Mouse (Mus musculus): ENCODE measurements around the gene Scai. TPM values are rescaled to one million over a fixed set of nuclear protein-coding genes. Genes with fewer than 3 reads are reported as not detected.

The Scai gene
- polyA plus RNA-seq, 1 experiment from 2014 or later, result 5.4 TPM

DNA sequence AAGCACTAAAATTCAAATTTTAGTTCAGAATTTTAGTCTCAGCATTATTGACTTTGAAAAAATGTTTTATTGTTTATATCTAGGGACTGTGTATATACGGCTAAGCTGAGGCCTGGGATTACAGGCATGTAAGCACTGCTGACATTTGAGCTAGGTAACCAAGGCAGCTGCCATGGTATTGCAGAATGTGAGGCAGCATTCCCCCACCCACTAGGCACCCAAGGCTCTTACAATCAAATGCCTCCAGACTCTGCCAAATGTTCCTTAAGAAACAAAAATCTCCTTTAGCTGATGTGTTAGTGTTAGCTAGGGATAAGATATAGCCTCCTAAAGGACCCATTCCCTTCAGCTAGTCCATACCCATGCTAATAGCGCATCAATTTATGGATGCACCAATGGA lies 6.9 kb downstream of the Scai start:
- Histone ChIP-seq H3K27me3 (ENCODE audit: insufficient read depth, low read length) (no peaks in the 10 kb centered on the region), H3K36me3 (ENCODE audit: insufficient read depth, low read length) (peaks cover 6% of the 10 kb centered on the region; the same call in 1 of the 2 replicates), H3K9me3 (replicated peaks; ENCODE audit: low read length) (no peaks in the 10 kb centered on the region), H3K27ac (no peak overlapping the region), H3K4me1 (replicated peaks; ENCODE audit: insufficient read depth, low read length) (no peaks in the 10 kb centered on the region), H3K4me2 (ENCODE audit: low read length) (no peak overlapping the region), H3K9ac (ENCODE audit: low read depth, low read length) (no peak overlapping the region), H3K4me3 (replicated peaks; ENCODE audit: low read depth, low read length) (no peak overlapping the region)
- ATAC-seq (replicated peaks; ENCODE audit: low FRiP score, low read depth), result no peak
- no peak for DNase-seq (ENCODE audit: low spot score)
- TF ChIP-seq CTCF (IDR thresholded peaks at IDR 0.05; ENCODE audit: low read depth), result no peak
- 95% methylated on average over 2 of the region's 2 CpGs for WGBS

DNA sequence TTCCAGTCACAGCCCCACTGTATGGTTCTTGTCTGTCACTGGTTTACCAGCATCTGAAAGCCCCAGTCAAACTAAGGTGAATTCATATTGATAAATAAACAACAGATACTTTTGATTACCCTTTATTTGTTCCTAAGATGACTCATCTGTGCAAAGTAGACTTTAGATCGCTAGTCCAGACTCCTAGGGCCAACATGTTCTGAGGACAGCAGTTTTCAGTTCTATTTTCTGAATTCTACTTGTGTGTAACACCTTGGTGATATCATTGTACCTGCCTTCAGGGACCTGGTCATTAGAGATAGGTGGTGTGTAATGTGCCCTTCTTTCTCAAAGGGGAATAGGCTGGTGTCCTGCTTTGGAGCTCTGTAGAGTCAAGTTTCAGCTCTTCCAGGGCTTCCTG lies 29.5 kb downstream of the Scai start:
- Histone ChIP-seq H3K4me3 (replicated peaks; ENCODE audit: low read depth, low read length) (no peak overlapping the region), H3K27me3 (ENCODE audit: insufficient read depth, low read length) (no peaks in the 10 kb centered on the region), H3K4me2 (ENCODE audit: low read length) (no peak overlapping the region), H3K9me3 (replicated peaks; ENCODE audit: low read length) (no peaks in the 10 kb centered on the region), H3K9ac (ENCODE audit: low read depth, low read length) (no peak overlapping the region), H3K36me3 (ENCODE audit: insufficient read depth, low read length) (no peaks in the 10 kb centered on the region), H3K27ac (no peak overlapping the region), H3K4me1 (replicated peaks; ENCODE audit: insufficient read depth, low read length) (no peaks in the 10 kb centered on the region)
- DNase-seq (ENCODE audit: low spot score), result no peak
- no peak for ATAC-seq (replicated peaks; ENCODE audit: low FRiP score, low read depth)
- TF ChIP-seq CTCF (IDR thresholded peaks at IDR 0.05; ENCODE audit: low read depth), result no peak
- 88% methylated on average over 1 of the region's 1 CpGs for WGBS

- DNase-seq (ENCODE audit: low spot score) (peak; percentile 55), ATAC-seq (replicated peaks; ENCODE audit: low FRiP score, low read depth) (no peak)
- Histone ChIP-seq H3K27me3 (ENCODE audit: insufficient read depth, low read length) (no peaks in the 10 kb centered on the region), H3K9ac (ENCODE audit: low read depth, low read length) (no peak overlapping the region), H3K4me3 (replicated peaks; ENCODE audit: low read depth, low read length) (no peak overlapping the region), H3K4me1 (replicated peaks; ENCODE audit: insufficient read depth, low read length) (no peaks in the 10 kb centered on the region), H3K36me3 (ENCODE audit: insufficient read depth, low read length) (no peaks in the 10 kb centered on the region), H3K27ac (no peak overlapping the region), H3K4me2 (ENCODE audit: low read length) (no peak overlapping the region), H3K9me3 (replicated peaks; ENCODE audit: low read length) (no peaks in the 10 kb centered on the region)
- TF ChIP-seq CTCF (IDR thresholded peaks at IDR 0.05; ENCODE audit: low read depth), result no peak
- 38% methylated on average over 1 of the region's 1 CpGs for WGBS
Measured at GRCm38 (mm10) chr2:39157916-39158315, 32.6 kb downstream of the Scai start.

- 58% methylated on average over 1 of the region's 1 CpGs for WGBS
- no peak overlapping the region for H3K9ac ChIP-seq (ENCODE audit: low read depth, low read length)
- no peak for TF ChIP-seq CTCF (IDR thresholded peaks at IDR 0.05; ENCODE audit: low read depth)
Measured at GRCm38 (mm10) chr2:39156821-39157220, 33.7 kb downstream of the Scai start.

GRCm38 (mm10) chr2:39150943-39151342 lies 39.6 kb downstream of the Scai start:
- no peak for TF ChIP-seq CTCF (IDR thresholded peaks at IDR 0.05; ENCODE audit: low read depth)
- no peak overlapping the region for H3K4me3 ChIP-seq (replicated peaks; ENCODE audit: low read depth, low read length)
- 70% methylated on average over 2 of the region's 2 CpGs for WGBS

More at GRCm38 (mm10) chr2:39156821-39157220, 33.7 kb downstream of the Scai start:
- Histone ChIP-seq H3K9me3 (replicated peaks; ENCODE audit: low read length) (no peaks in the 10 kb centered on the region), H3K36me3 (ENCODE audit: insufficient read depth, low read length) (no peaks in the 10 kb centered on the region), H3K4me2 (ENCODE audit: low read length) (no peak overlapping the region), H3K27me3 (ENCODE audit: insufficient read depth, low read length) (no peaks in the 10 kb centered on the region), H3K4me3 (replicated peaks; ENCODE audit: low read depth, low read length) (no peak overlapping the region), H3K4me1 (replicated peaks; ENCODE audit: insufficient read depth, low read length) (no peaks in the 10 kb centered on the region), H3K27ac (no peak overlapping the region)
- DNase-seq (ENCODE audit: low spot score), result no peak
- ATAC-seq (replicated peaks; ENCODE audit: low FRiP score, low read depth), result no peak

DNA sequence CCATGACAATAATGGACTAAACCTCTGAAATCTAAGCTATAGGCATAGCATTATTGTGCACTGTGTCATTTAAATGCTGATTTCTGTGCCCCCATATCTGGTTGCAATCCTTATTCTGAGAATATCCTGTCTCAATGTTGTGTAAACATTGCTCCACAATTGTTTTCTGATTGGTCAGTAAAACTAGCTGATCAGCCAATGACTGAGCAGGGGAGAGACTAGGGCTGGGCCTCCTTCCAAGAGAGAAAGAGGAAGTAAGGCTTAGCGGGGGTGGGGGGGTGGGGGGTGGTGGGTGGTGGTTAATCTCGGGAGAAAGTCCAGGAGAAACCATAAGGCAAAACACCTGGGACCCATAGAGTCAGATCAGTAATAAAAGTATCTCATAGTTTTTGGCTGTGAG lies 42.5 kb downstream of the Scai start:
- WGBS, result 44% methylated on average over 2 of the region's 2 CpGs
- H3K27me3 ChIP-seq (ENCODE audit: insufficient read depth, low read length), result no peaks in the 10 kb centered on the region
- no peak for ATAC-seq (replicated peaks; ENCODE audit: low FRiP score, low read depth)
- H3K27ac ChIP-seq, result no peak overlapping the region
- no peaks in the 10 kb centered on the region for H3K9me3 ChIP-seq (replicated peaks; ENCODE audit: low read length)
- no peaks in the 10 kb centered on the region for H3K4me1 ChIP-seq (replicated peaks; ENCODE audit: insufficient read depth, low read length)
- no peak overlapping the region for H3K4me2 ChIP-seq (ENCODE audit: low read length)
- no peak for TF ChIP-seq CTCF (IDR thresholded peaks at IDR 0.05; ENCODE audit: low read depth)
- no peaks in the 10 kb centered on the region for H3K36me3 ChIP-seq (ENCODE audit: insufficient read depth, low read length)
- H3K4me3 ChIP-seq (replicated peaks; ENCODE audit: low read depth, low read length), result no peak overlapping the region
- no peak for DNase-seq (ENCODE audit: low spot score)
- H3K9ac ChIP-seq (ENCODE audit: low read depth, low read length), result no peak overlapping the region

More at GRCm38 (mm10) chr2:39150943-39151342, 39.6 kb downstream of the Scai start:
- DNase-seq (ENCODE audit: low spot score) (no peak), ATAC-seq (replicated peaks; ENCODE audit: low FRiP score, low read depth) (no peak)
- Histone ChIP-seq H3K9me3 (replicated peaks; ENCODE audit: low read length) (no peaks in the 10 kb centered on the region), H3K4me1 (replicated peaks; ENCODE audit: insufficient read depth, low read length) (no peaks in the 10 kb centered on the region), H3K27ac (no peak overlapping the region), H3K9ac (ENCODE audit: low read depth, low read length) (no peak overlapping the region), H3K4me2 (ENCODE audit: low read length) (no peak overlapping the region), H3K27me3 (ENCODE audit: insufficient read depth, low read length) (no peaks in the 10 kb centered on the region), H3K36me3 (ENCODE audit: insufficient read depth, low read length) (no peaks in the 10 kb centered on the region)

DNA sequence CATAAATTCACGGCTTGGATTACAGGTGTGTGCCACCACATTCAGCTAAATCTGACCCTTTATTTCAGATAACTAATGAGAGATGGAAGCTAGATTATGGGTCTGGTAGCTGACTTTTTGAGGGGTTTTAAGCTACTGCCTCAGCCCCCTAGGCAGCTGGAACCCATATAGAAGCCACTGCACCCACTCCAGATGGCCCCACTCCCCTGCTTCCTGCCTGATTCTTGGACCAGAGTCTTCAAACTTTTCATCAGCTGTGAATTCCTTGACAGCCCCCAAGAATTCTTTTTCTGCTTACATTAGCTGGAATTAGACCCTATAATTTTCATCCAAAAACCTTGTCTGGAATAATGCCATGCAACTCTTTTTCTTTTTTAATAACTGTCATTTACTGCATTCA lies 44.1 kb downstream of the Scai start:
- Histone ChIP-seq H3K27me3 (ENCODE audit: insufficient read depth, low read length) (no peaks in the 10 kb centered on the region), H3K4me2 (ENCODE audit: low read length) (no peak overlapping the region), H3K4me3 (replicated peaks; ENCODE audit: low read depth, low read length) (no peak overlapping the region), H3K4me1 (replicated peaks; ENCODE audit: insufficient read depth, low read length) (no peaks in the 10 kb centered on the region), H3K9ac (ENCODE audit: low read depth, low read length) (no peak overlapping the region), H3K36me3 (ENCODE audit: insufficient read depth, low read length) (no peaks in the 10 kb centered on the region), H3K9me3 (replicated peaks; ENCODE audit: low read length) (no peaks in the 10 kb centered on the region), H3K27ac (no peak overlapping the region)
- DNase-seq (ENCODE audit: low spot score) (peak; percentile 11), ATAC-seq (replicated peaks; ENCODE audit: low FRiP score, low read depth) (no peak)
- no peak for TF ChIP-seq CTCF (IDR thresholded peaks at IDR 0.05; ENCODE audit: low read depth)
- 86% methylated on average over 1 of the region's 1 CpGs for WGBS

Measured in kidney, postnatal 0 days (tissue).